Mouse (Mus musculus): ENCODE measurements around the gene Gm7029.

The Gm7029 gene

DNA sequence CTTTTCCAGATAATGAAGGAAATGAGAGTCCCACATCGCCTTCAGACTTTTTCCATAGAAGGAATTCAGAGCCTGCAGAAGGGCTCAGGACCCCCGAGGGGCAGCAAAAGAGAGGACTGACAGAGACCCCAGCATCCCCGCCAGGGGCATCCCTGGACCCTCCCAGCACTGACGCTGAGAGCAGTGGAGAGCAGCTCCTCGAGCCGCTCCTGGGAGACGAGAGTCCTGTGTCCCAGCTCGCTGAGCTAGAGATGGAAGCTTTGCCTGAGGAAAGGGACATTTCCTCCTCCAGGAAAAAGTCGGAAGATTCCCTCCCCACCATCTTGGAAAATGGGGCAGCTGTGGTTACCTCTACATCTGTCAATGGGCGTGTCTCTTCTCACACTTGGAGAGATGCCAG lies 39.6 kb downstream of the Gm7029 start:
- in situ Hi-C loops (cut with MseI, MboI) = no loop called here

GRCm38 (mm10) chr17:33913905-33914304 lies 40.3 kb downstream of the Gm7029 start:
- in situ Hi-C loops (cut with MseI, MboI) = no loop called here

DNA sequence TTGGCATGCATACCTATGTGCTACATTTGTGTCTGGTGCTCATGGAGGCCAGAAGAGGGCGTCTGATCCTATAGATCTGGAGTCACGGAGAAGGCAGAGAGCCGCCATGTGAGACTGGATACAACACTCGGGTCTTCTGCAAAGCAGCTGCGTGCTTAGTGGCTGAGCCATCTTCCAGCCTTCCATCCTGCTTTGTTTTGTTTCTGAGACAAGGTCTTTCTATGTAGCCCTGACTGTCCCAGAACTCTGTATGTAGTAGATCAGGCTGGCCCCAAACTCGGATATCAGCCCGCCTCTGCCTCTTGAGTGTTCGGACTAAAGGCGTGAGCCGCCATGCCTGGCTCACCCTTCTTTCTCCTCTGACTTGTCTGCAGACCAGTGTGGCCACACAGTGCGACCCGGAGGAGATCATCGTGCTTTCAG lies 41.3 kb downstream of the Gm7029 start:
- in situ Hi-C loops (cut with MseI, MboI) = no loop called here

DNA sequence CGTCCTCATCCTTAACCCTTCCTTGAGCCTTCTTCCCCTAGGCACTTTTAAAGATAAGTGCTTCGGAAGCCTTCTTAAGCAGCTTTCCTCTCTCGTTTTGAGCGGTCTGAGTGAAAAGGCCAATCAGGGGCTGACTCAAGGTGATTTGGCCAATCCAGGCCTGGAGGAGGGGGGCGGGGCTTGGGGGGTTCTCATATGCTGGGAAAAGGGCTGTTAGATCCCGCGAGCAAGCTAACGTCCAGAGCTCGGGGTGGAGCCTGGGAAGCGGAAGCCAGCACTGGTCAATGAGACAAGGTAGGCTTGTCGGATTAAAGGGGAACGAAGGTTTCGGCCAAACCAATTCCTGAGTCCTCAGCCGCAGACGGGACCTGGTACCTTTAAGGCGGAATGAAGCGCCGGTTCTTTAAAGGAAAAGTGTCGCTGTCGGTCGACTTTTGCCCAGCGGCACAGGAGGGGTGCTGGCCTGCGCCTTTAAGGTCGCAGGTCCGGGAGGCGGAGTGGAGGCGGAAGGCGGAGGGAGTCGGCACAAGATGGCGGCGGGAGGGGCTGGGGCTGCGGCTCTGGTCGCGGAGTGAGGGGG lies 42.1 kb downstream of the Gm7029 start, which contains the start of the genes Tapbp and Zbtb22:
TSS of gene Tapbp (plus strand) at position 229 of the 580 bp plus-strand sequence.
TSS of gene Zbtb22 (plus strand) at position 234 of the 580 bp plus-strand sequence.
- in situ Hi-C loops (cut with MseI, MboI) = no loop called here

DNA sequence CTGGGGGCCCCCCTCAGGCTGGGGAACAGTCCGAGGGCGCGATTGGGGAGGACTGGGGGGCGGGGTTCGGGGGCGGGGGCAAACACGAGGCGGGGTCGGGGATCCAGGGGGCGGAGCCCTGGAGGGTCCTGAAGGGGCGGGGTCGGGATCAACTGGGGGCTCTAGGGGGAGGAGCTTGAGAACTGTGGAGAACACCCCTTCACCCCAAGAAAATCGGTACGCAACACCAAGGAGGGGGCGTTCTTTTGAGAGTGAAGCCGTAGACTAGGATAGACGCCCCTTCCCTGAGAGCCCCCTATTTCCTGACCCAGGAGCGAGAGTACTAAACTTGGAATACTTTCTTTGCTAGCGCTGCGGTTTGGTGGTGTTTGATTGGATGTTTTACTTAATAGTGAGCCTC lies 42.7 kb downstream of the Gm7029 start:
- in situ Hi-C loops (cut with MseI, MboI) = no loop called here

DNA sequence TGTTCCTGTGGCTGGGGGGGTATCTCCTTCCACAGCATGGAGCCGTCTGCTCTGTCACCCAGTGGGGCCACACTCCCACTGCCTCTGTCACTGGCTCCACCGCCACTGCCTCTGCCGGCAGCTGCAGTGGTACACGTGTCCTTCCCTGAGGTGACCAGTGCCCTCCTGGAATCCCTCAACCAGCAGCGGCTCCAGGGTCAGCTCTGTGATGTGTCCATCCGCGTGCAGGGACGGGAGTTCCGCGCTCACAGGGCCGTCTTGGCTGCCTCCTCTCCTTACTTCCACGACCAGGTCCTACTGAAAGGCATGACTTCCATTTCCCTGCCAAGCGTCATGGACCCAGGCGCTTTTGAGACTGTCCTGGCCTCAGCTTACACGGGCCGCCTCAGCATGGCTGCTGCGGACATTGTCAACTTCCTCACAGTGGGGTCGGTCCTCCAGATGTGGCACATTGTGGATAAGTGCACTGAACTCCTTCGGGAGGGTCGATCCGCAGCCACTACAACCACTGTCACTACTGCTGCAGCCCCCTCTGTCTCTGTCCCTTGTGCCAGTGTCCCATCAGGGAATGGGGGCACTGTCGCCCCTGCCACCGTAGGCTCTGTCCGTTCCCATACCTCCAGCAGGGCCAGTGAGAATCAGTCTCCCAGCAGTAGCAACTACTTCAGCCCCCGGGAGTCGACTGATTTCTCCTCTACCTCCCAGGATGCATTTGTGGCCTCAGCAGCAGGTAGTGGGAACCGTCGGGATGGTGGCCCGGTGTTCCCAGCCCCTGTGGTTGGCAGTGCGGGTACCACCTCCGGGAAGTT lies 43.4 kb downstream of the Gm7029 start:
- in situ Hi-C loops (cut with MseI, MboI) = no loop called here

- in situ Hi-C loops (cut with MseI, MboI) = no loop called here
Measured at GRCm38 (mm10) chr17:33917656-33918292, 44.1 kb downstream of the Gm7029 start.

DNA sequence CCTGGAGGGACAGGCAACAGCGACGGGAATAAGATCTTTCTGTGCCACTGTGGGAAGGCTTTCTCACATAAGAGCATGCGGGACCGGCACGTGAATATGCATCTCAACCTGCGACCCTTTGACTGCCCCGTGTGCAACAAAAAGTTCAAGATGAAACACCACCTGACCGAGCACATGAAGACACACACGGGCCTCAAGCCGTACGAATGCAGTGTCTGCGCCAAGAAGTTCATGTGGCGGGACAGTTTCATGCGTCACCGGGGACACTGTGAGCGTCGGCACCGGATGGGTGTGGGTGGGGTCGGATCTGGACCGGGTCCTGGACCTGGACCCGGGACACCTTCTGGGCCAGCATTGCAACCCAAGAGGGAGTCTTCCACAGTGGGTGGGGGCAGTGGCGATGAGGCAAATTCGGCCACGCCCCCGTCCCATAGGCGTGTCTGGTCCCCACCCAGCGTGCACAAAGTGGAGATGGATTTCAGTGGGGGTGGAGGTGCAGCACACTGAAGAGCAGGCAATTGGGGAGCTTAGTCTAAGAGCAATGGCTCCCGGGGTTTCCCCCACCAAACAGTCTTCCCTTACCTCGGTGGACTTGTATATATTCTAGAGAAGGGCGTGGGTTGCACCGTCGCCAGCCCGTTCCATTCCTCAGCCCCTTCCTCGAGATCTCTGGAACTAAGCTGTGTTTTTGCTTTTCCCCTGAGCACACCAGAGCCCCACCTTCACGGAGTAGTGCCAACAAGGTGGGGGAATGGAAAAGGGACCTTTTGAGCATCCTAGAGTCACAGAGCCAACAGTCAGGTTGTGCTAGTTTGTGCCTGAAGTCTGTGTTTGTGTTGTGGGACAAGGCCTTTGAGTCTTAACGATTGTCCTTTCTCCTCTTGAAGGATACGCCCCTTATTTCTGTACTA lies 44.9 kb downstream of the Gm7029 start:
- in situ Hi-C loops (cut with MseI, MboI) = no loop called here

DNA sequence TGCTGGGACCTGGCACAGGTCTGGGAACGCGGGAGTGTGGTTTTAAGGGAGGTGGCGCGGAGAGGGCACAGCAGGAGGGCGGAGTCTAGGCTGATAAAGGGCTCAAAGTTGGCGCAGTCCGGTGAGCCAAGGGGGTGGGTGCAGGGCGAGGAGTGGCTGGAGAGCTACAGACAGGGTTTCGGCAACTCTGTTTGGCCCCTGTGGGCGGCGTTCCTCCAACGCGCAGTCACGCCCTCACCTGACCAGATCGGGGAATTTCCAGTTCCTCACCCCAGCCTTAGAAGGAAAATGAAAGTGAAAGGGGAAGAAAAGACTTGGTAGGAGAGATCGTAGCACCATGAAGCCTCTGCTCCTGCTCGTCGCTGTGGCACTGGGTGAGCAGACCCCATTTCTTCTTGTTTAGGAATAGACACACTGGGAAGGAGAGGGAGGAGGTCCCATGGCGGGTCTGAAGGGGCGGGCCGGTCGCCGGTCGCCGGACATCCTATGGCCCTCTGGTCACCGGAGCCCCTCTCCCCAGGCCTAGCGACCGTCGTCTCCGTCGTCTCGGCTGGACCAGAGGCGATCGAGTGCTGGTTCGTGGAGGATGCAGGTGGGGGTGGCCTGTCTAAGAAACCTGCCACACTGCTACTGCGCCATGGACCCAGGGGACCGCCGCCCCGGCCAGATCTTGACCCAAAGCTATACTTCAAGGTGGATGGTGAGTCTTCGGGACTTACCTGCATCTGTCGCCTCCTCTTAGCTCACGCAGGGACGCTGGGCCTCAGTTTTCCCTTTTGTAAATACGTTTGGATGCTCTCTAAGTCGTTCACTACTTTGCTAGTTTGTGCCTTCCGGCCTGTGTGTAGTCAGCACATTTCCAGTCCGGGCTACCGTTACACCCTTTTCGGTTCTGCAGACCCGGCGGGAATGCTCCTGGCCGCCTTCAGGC lies 46.0 kb downstream of the Gm7029 start:
- in situ Hi-C loops (cut with MseI, MboI) = no loop called here

GRCm38 (mm10) chr17:33920282-33921097 lies 46.9 kb downstream of the Gm7029 start:
- in situ Hi-C loops (cut with MseI, MboI) = no loop called here

DNA sequence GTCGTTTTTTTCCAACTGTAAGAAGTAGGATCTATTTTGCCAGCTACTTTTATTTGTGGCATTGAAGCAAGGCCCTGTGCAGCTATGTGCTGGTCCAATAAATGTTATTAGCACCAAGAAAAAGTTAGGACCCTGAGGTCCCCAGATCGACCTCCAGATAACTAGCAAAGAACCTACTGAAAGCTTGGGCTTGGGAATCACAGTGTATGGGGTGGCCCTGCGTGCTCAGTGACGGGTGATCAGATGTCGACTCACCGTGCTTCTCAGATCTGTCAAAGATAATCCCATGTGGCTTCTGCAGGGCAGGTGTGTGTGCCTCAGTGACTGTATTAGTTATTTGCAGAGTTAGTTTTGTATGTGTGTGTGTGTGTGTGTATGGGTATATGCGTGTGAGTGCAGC lies 47.7 kb downstream of the Gm7029 start:
- in situ Hi-C loops (cut with MseI, MboI) = no loop called here
